Mouse (Mus musculus) neural tube, embryonic 15.5 days (tissue): Measurements from ENCODE around the gene Six2. TPM values are rescaled to one million over a fixed set of nuclear protein-coding genes. Genes with fewer than 3 reads are reported as not detected.
"Not testable (repeated sequence)": the region's sequence is repeated elsewhere in the genome, so short reads cannot be mapped to it uniquely, and the experiment has no call there.

ENCODE experiments used
- ATAC-seq: fragments of 200-750 bp; cut with Nextera tagmentation; 2 replicates; pipeline ENCODE4 v1.8.0; 2017; ENCODE audit warnings: mild to moderate bottlenecking, moderate TSS enrichment, moderate library complexity; ENCODE audit not compliant: low FRiP score
- H3K27ac ChIP-seq: fragments of 300-500 bp; sonication (generic); replicated peaks from 2 replicates; pipeline ENCODE4 v1.5.1; 2015; ENCODE audit warnings: mild to moderate bottlenecking, inconsistent platforms
- H3K27me3 ChIP-seq: fragments of 300-500 bp; sonication (generic); replicated peaks from 2 replicates; pipeline ENCODE4 v1.6.1; 2015; ENCODE audit warnings: inconsistent platforms
- H3K36me3 ChIP-seq: fragments of 300-500 bp; sonication (generic); 2 replicates; pipeline ENCODE4 v1.6.1; 2015; ENCODE audit warnings: inconsistent platforms
- H3K4me1 ChIP-seq: fragments of 300-500 bp; sonication (generic); 2 replicates; pipeline ENCODE4 v1.6.1; 2015; ENCODE audit warnings: inconsistent platforms
- H3K4me2 ChIP-seq: fragments of 300-500 bp; sonication (generic); 2 replicates; pipeline ENCODE4 v1.6.1; 2015; ENCODE audit warnings: inconsistent platforms, mild to moderate bottlenecking, moderate library complexity
- H3K4me3 ChIP-seq: fragments of 300-500 bp; sonication (generic); replicated peaks from 2 replicates; pipeline ENCODE4 v1.5.1; 2015; ENCODE audit warnings: mild to moderate bottlenecking, inconsistent platforms
- H3K9ac ChIP-seq: fragments of 300-500 bp; sonication (generic); replicated peaks from 2 replicates; pipeline ENCODE4 v1.6.1; 2015; ENCODE audit warnings: mild to moderate bottlenecking, inconsistent platforms
- H3K9me3 ChIP-seq: fragments of 300-500 bp; sonication (generic); replicated peaks from 2 replicates; pipeline ENCODE4 v1.6.1; 2016; ENCODE audit warnings: inconsistent platforms
- WGBS: fragments of 180-500 bp; shearing (Covaris S2); methylation state at CpG from one replicate; pipeline ENCODE4 v1.1.7; 2015; ENCODE audit warnings: mixed read lengths; 5-methylcytosine and 5-hydroxymethylcytosine counted together
- polyA plus RNA-seq: library from polyadenylated mRNA; unstranded; fragments of >200 nt; fragmentation: Nextera tagmentation; extraction: Ambion mirVana; gene quantifications from 2 replicates; pipeline ENCODE4 v1.2.1, GENCODE M21; 2015

The Six2 gene
- polyA plus RNA-seq, 1 experiment from 2014 or later = not detected

DNA sequence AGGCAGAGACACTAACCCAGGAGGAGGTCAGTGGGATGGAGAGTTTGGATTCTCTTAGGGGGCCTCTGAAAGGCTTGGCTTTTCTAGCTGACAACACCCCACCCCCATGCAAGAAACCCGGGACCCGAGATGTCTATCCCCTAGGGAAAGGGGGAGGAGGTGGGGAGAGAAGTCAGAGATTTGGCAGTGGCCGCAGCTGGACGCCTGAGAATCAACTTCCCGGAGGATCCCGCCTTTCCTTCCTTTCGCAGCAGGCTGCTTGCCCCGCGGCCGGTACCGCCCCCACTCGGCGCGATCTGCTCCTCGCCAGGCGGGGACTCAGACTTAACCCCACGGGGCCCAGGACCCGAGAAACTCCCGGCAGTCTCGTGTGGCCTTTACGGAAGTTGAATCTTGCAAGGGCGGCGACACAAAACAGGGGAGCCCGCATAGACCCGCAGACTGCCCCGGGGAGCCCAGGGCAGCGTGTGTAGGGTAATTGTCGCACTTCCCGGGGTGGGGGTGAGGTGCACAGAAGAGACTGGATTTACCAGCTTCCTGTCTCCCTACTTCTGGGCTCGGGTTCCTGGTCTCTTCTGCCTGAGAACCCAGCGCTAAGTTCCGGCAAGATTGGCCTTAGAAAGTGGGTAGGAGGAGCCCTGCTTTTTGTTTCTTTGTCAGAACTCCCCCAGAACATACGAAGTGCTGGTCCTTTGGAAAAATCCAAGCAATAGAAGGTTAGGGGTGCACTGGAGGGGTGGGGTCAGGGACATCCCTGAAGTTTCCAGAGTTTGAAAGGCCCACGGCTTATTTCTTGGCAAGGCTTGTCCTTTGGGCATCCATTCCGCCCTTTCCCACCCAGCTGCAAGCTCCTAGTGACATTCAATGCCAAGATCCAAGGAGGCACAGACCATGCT is 1.1 kb upstream of the Six2 start:
- H3K9me3 ChIP-seq = no peaks in the 10 kb centered on the region
- ATAC-seq = no peak
- H3K4me3 ChIP-seq = peak overlapping the region; percentile 31
- no peak overlapping the region for H3K9ac ChIP-seq
- peaks cover 92% of the 10 kb centered on the region for H3K27me3 ChIP-seq
- H3K4me1 ChIP-seq = peaks cover 26% of the 10 kb centered on the region
- WGBS = under 1% methylated on average over 35 of the region's 35 CpGs
- H3K4me2 ChIP-seq = peak overlapping the region; percentile 70
- no peak overlapping the region for H3K27ac ChIP-seq
- H3K36me3 ChIP-seq = no peaks in the 10 kb centered on the region

DNA sequence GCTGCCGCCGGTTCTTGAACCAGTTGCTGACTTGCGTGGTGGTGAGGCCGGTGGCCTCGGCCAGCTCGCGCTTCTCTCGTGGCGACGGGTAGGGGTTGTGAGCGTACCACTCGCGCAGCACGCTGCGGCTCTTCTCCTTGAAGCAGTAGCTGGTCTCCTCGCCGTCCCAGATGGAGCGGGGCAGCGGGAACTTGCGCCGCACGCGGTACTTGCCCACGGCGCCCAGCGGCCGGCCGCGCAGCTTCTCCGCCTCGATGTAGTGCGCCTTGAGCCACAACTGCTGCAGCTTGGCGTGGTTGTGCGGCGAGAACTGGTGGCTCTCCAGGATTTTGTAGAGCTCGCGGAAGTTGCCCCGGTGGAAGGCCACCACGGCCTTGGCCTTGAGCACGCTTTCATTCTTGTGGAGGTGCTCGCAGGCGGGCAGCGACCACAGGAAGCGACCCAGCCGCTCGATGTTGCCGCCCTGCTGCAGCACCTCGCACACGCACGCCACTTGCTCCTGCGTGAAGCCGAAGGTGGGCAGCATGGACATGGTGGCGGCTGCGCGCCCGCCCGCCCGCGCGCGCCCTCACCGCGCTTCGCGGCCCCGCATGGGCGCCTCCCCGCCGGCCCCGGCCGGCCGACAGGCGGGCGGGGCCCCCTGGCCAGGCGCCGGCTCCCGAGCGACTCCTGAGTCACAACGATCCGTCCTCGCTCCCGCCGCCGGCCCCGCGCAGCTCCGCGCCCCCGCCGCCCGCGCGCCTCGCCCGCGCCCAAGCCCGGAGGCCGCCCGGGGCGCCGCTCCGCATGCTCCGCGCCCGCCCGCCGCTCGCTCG is 446 bp downstream of the Six2 start:
- Histone ChIP-seq H3K36me3 (no peaks in the 10 kb centered on the region), H3K4me1 (peaks cover 26% of the 10 kb centered on the region), H3K9ac (no peak overlapping the region; the same call in 1 of the 2 replicates), H3K4me3 (peak overlapping the region; percentile 31), H3K4me2 (peak overlapping the region; percentile 70), H3K27me3 (peaks cover 92% of the 10 kb centered on the region), H3K27ac (no peak overlapping the region), H3K9me3 (no peaks in the 10 kb centered on the region)
- ATAC-seq = no peak
- 1% methylated on average over 60 of the region's 109 CpGs for WGBS

DNA sequence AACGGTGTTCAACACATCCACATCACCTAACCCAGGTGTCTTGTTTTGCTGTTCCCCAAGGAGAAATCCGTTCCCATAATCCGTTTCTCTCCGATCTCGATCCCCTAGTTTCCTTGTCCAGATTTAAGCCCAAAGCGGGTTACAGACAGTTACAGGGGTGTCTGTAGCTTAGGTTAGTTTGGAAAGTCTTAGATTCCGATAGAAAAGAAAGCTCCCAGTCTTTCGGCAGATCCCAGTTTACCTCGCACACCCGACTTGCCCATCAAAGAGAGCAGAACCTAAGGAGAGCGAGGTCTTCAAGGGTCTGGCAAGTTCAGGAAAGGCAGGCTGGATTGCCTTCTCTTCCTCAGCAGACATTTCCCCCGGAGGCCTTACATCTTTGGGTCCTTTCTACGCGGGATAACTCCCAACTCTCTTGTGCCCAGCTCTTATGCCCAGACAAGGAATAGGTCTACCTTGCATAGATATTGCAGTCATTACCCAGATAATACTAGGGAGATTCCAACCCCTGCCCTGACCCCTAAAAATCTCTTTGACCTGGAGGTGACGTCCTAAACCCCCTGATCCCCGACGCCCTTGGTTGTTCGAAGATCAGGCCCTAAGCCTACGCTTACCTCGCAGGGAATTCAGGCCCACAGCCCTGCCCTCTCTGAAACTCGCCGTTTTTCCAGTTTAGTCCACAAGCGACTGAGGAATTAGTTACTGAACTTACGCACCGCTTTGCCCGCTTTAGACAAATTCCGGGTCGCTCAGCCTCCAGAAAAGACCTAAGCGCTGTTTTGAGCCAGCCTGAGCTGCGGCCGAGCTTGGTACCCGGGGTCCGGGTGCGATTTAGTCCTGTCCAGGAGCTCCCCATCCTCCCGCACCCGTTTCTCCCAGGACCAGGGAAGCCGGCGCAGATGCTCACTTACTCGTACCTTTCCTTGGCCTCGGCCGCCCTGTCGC is 1.3 kb downstream of the Six2 start:
- H3K9me3 ChIP-seq = no peaks in the 10 kb centered on the region
- no peak overlapping the region for H3K9ac ChIP-seq
- H3K27me3 ChIP-seq = peaks cover 92% of the 10 kb centered on the region
- H3K36me3 ChIP-seq = no peaks in the 10 kb centered on the region
- H3K4me3 ChIP-seq = peak overlapping the region; percentile 31; the same call in 1 of the 2 replicates
- H3K4me1 ChIP-seq = peaks cover 26% of the 10 kb centered on the region
- H3K27ac ChIP-seq = no peak overlapping the region
- peak overlapping the region; percentile 70 for H3K4me2 ChIP-seq
- 2% methylated on average over 42 of the region's 42 CpGs for WGBS
- ATAC-seq = no peak

DNA sequence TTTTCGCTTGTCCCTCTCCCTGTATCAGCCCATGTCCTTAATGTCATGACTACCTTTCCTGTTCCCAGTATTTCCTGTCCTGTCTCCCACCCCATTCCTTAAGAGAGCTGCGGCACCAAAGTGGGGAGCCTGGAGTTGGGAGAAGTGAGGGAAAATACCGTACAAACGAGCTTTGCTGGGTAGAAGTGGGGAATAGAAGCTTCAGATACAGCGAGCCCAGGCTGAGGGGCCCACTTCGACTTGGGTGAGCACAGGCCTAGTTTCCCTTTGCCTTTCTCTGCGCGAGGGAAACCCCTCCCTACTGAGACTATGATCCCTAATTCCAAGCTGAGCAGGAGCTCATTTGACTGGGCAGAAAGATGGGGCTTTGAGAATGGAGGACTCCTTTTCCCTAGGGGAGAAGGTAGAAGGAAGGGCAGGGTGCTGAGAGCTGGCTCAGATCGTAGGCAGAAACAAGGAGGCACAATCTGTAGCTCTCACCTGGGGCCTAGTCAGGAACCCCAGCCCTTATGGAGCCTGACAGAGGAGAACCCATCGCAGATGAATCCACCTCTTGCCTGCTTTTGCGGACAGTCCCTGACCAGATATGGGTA is 2.3 kb downstream of the Six2 start:
- H3K36me3 ChIP-seq = no peaks in the 10 kb centered on the region
- H3K27ac ChIP-seq = no peak overlapping the region
- H3K4me1 ChIP-seq = peaks cover 26% of the 10 kb centered on the region
- no peak for ATAC-seq
- no peak overlapping the region for H3K4me3 ChIP-seq
- H3K9me3 ChIP-seq = no peaks in the 10 kb centered on the region
- no peak overlapping the region for H3K4me2 ChIP-seq
- WGBS = 2% methylated on average over 11 of the region's 11 CpGs
- H3K9ac ChIP-seq = no peak overlapping the region
- peaks cover 92% of the 10 kb centered on the region for H3K27me3 ChIP-seq

DNA sequence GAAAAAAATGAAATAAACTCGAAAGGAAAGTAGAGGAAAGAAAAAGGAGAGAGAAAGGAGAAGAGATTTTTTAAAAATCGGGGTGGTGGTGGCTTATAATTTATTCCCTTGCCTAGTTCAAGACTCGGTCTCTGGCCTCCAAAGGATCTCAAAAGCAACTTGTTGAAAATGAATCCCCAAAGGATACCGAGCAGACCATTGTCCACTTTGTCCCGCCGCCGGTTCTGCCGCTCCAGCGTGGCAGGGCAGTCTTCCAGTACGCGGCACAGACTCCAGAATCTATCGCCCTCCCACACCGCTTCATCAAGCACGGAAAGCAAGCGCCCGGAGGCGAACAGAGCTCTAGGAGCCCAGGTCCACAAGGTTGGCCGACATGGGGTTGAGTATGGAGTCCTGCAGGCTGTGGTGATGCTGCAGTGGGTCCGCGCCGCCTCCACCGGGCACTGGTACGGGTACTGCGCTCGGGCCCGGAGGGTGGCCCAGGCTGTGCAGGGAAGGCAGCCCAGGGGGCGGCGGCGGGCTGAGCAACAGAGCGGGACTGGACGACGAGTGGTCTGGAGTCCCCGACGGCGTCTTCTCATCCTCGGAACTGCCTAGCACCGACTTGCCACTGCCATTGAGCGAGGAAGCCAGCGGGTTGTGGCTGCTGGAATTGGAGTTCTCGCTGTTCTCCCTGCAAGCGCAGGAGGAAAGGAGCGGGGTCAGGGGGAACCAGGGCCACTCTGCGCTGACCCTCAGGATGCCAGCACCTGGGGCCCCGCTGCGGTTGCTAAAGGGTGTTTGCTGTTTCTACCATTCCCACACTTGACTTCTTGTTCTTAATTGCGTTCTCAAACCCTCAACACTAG is 3.0 kb downstream of the Six2 start:
- Histone ChIP-seq H3K4me1 (peaks cover 27% of the 10 kb centered on the region), H3K4me3 (no peak overlapping the region)

DNA sequence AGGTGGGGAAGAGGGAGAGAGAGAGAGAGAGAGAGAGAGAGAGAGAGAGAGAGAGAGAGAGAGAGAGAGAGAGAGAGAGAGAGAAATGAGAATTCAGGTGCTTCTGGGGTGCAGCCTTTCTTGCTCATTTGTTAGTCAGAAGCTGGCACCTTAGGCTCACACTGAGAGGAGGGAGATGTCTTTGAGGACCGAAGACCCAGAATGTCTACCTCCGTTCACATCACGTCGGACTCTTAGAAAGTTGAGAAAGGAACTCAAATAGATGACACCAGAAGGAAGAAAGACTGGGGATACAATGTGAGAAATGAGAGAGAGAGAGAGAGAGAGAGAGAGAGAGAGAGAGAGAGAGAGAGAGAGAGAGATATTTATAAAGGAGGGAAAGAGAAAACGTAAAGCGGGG is 3.6 kb downstream of the Six2 start:
- H3K4me2 ChIP-seq, H3K27ac ChIP-seq, ATAC-seq, H3K36me3 ChIP-seq, H3K9ac ChIP-seq, H3K9me3 ChIP-seq, H3K4me3 ChIP-seq: not testable (repeated sequence)
- Histone ChIP-seq H3K4me1 (peaks cover 33% of the 10 kb centered on the region), H3K27me3 (peaks cover 92% of the 10 kb centered on the region)
- WGBS = 1% methylated on average over 6 of the region's 6 CpGs

More for the DNA sequence above, 3.0 kb downstream of the Six2 start:
- Histone ChIP-seq H3K4me2 (no peak overlapping the region), H3K36me3 (no peaks in the 10 kb centered on the region), H3K9ac (no peak overlapping the region), H3K9me3 (no peaks in the 10 kb centered on the region), H3K27me3 (peaks cover 92% of the 10 kb centered on the region), H3K27ac (no peak overlapping the region)
- ATAC-seq = 0 out of 2 replicates have a peak, but pooled peaks have one; percentile 21
- WGBS = 1% methylated on average over 46 of the region's 46 CpGs

DNA sequence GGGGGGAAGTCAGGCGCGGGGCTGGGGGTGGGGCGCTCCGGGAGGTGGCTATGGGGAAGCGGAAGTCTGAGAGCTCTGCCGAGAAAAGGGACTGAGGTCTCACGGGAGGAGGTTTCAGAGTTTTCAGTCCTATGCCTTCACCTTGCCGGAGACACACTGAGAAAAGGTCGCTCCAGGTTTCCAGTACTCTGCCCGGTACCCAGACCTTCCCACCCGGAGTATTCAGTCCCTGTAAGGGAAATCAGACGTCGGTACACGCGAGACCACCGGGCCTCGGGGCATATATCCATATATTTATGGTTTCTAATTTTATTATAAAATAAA is 4.1 kb downstream of the Six2 start:
- Histone ChIP-seq H3K4me1 (peaks cover 29% of the 10 kb centered on the region), H3K9ac (no peak overlapping the region), H3K36me3 (no peaks in the 10 kb centered on the region), H3K9me3 (no peaks in the 10 kb centered on the region), H3K27me3 (peaks cover 92% of the 10 kb centered on the region), H3K27ac (no peak overlapping the region), H3K4me2 (no peak overlapping the region), H3K4me3 (no peak overlapping the region)
- WGBS = 2% methylated on average over 17 of the region's 17 CpGs
- ATAC-seq = no peak

DNA sequence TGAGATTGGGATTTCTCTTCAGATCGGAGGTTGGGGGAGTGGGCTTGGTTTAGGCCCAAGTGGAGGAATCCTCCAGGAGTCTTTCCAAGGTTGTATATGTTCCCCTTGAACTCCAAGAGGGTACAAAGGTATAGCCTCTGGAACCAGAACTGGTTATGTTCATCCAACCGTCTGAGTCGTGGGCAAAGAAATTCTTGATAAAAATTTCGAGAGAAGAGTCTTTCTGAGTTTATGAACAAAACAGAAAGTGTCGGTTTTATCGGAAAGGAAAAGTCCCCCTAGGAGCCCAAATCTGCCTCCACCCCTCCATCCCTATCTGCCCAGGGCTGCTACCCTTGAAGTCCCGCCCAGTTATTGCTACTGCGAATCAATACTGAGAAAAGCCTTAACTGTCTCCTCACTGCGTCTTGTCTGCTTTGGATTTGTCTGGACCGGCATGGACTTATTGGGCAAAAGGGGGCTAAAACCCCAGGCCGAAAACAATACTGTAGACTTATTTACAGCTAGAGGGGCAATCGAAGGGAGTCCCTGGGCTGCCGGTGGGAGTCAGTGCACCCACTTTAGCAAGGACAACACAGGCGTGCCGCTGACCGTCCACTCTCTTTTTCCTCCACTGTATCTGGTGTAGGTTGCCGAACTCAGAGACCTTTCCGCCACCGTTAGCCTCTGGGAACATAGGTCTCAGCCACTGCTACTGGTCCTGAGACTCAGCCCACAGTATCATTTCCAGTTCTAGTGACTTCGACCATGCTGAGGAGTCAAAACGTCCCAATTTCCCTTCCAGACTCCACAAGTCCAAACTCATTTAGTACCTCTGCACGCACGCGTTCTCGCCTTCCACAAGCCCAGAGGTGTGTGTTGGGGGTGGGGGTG is 4.7 kb downstream of the Six2 start:
- no peaks in the 10 kb centered on the region for H3K36me3 ChIP-seq
- H3K9me3 ChIP-seq = no peaks in the 10 kb centered on the region
- WGBS = 1% methylated on average over 25 of the region's 25 CpGs
- H3K27me3 ChIP-seq = peaks cover 92% of the 10 kb centered on the region
- peaks cover 23% of the 10 kb centered on the region for H3K4me1 ChIP-seq
- no peak for ATAC-seq
- H3K9ac ChIP-seq = no peak overlapping the region
- no peak overlapping the region for H3K4me2 ChIP-seq
- no peak overlapping the region for H3K4me3 ChIP-seq
- no peak overlapping the region for H3K27ac ChIP-seq

DNA sequence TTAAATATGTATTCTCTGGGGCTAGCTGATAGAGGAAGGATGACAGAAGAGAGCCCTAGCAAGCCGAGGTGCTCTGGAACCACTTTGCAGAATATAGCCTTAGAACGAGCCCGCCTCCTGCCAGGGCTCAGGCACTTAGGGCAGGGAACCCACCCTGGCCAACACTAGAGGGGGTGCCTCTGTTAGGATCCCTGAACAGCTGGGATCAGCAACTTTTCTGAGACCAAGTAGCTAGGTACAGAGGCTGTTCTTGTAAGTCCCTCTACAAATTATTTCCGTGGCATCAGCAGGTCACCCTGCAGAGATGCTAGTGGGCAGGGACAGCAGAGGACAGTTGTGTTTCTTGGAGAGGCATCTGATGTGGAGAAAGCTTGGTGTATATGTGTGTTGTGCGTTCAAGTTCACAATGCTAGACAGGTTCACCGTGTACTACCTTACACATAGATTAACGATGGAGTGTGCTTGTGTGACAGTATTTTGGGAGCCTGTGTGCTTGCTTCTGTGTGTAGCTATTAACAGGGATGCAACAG is 5.8 kb downstream of the Six2 start:
- Histone ChIP-seq H3K27me3 (peaks cover 91% of the 10 kb centered on the region), H3K9me3 (no peaks in the 10 kb centered on the region), H3K36me3 (no peaks in the 10 kb centered on the region), H3K4me1 (peaks cover 12% of the 10 kb centered on the region), H3K9ac (no peak overlapping the region), H3K27ac (no peak overlapping the region), H3K4me2 (no peak overlapping the region), H3K4me3 (no peak overlapping the region)
- 3% methylated on average over 7 of the region's 7 CpGs for WGBS
- no peak for ATAC-seq
